Mouse (Mus musculus) thymus, adult 2 months (tissue): ENCODE data around the gene Phf21a.

Experiments
- CTCF ChIP-seq: fragments of 200-500 bp; IDR thresholded peaks from 2 replicates; pipeline ENCODE4 v1.5.1; 2012; ENCODE audit warnings: mild to moderate bottlenecking, control low read depth, low read length, moderate library complexity, borderline replicate concordance; ENCODE audit not compliant: control insufficient read depth, poor library complexity, insufficient read depth; ENCODE audit errors: extremely low read depth
- POLR2A ChIP-seq: fragments of 200-500 bp; IDR thresholded peaks from 2 replicates; pipeline ENCODE4 v1.6.1; 2012; ENCODE audit warnings: mild to moderate bottlenecking, low read length, control low read depth, moderate library complexity; ENCODE audit not compliant: control insufficient read depth, poor library complexity, insufficient read depth; ENCODE audit errors: extremely low read depth

DNA sequence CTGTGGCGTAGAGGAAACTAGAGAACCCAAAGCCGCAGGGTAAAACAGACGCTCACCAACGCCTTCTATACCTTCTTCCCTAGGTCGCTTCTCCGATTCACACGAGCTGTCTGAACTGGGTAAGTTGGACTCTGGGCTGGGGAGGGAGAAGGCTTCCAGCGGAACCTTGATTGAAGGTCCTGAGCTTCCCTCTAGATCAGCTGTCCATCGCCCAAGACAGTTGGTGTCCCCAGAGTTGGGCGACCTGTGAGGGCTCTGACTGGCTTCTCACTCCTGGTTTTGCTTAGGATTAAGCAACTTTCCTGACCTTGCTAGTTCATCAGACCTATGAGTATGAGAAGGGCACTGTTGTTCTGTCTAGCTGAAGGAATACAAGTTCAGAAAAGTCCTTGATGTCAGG lies 282.9 kb downstream of the Phf21a start:
- TF ChIP-seq CTCF, result no peak
- TF ChIP-seq POLR2A, result no peak
